Mouse (Mus musculus) MEL (cell line): ENCODE measurements around the gene Zfp217.

ENCODE experiments used
- NELFE ChIP-seq: IDR thresholded peaks from 2 replicates; pipeline ENCODE4 v1.6.1; 2011; ENCODE audit warnings: low read depth, low read length, improper control_type of control experiment
- POLR2A ChIP-seq, 2 experiments: IDR thresholded peaks; 2 replicates each; pipeline ENCODE4 v1.6.1; 2011 to 2012; ENCODE audit warnings: low read length in 2 of 2, mild to moderate bottlenecking in 2 of 2, control low read depth in 1 of 2, improper control_type of control experiment in 1 of 2, low read depth in 1 of 2, moderate library complexity in 1 of 2; ENCODE audit not compliant: control insufficient read depth in 1 of 2, insufficient read depth in 1 of 2, poor library complexity in 1 of 2
- POLR2AphosphoS2 ChIP-seq: IDR thresholded peaks from 2 replicates; pipeline ENCODE4 v1.6.1; 2011; ENCODE audit warnings: low read length, improper control_type of control experiment
- RCOR1 ChIP-seq: IDR thresholded peaks from 2 replicates; pipeline ENCODE4 v1.6.1; 2012; ENCODE audit warnings: low read depth, mild to moderate bottlenecking, inconsistent platforms, low read length, improper control_type of control experiment
- TAL1 ChIP-seq: IDR thresholded peaks from 2 replicates; pipeline ENCODE4 v1.6.1; 2012; ENCODE audit warnings: mild to moderate bottlenecking, inconsistent platforms, low read length, moderate library complexity, mixed read lengths
- TCF12 ChIP-seq: IDR thresholded peaks from 2 replicates; pipeline ENCODE4 v1.6.1; 2014; ENCODE audit warnings: low read depth, mild to moderate bottlenecking, inconsistent platforms, low read length, improper control_type of control experiment, moderate library complexity
- USF1 ChIP-seq: IDR thresholded peaks from 2 replicates; pipeline ENCODE4 v1.6.1; 2014; ENCODE audit warnings: low read depth, mild to moderate bottlenecking, inconsistent platforms, low read length, improper control_type of control experiment, moderate library complexity

DNA sequence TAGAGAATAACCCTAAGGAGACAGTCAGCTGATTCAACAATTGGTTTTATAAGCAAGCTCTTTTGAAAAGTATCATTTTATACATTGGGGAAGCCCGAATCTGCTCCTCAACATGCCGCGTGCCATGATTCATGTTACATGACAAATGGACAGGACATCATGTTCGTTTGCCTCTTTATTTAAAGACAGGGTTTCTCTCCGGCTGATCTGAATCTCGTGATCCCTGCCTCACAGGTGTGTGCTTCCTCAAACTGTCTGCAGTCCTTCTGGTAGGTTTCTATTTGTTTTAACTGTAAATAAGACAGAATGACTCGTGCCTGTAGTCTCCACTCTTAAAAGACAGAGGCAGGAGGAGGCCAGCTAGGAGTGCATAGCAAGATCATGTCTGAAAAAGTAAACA is 925 bp upstream of the Zfp217 start:
- no peak for TF ChIP-seq TAL1
- TF ChIP-seq TCF12: no peak
- no peak for TF ChIP-seq NELFE
- no peak for TF ChIP-seq USF1
- TF ChIP-seq RCOR1: no peak
- no peak for TF ChIP-seq POLR2AphosphoS2
- no peak for TF ChIP-seq POLR2A (IDR thresholded peaks at IDR 0.05; ENCODE audit: control insufficient read depth in 1 of 2, insufficient read depth in 1 of 2, low read depth in 1 of 2, low read length in 2 of 2, poor library complexity in 1 of 2)
